7 mouse cellular contexts compared by ENCODE assay signal in the genomic region with DNA sequence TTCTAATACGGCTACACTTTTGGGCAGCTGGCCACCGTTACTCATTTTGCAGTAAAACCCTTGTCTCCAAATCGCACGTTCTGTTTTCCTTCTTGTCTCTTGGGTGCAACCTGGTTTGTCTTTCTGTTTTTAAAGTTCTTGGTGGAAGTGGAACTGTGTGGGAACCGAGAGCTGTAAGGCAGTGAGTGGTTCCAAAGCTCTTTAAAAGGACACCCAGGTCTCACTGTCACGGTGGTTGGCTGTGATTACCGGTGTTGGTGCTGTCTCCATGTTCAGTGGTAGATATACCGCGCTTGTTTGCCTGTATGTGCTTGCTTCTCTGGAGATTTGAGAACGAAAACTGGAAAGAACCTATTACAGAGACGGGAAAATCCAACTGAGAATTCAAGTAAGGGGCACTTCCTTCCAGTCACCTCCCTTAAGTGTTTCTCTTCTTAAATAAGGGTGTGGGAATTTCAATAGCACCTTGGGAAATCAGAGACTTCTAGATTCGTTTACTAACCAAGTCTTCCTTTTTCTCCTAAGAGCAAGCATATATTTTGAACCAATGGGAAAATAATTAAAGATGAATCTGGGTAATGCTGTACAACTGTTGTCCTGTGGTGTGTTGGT. TPM values are rescaled to one million over a fixed set of nuclear protein-coding genes. Genes with fewer than 3 reads are reported as not detected.
DNase-seq lines count a peak whose midpoint lies in the region; ATAC-seq and TF ChIP-seq lines count a peak whose summit lies in the region.

No protein-coding gene starts in this region.

- peak; percentile 6; the same call in 1 of the 2 replicates for ATAC-seq in lung, embryonic 14.5 days (ENCODE audit: insufficient read depth)
- no peak for ATAC-seq in embryonic facial prominence, embryonic 15.5 days (ENCODE audit: insufficient number of reproducible peaks, low FRiP score, low TSS enrichment, low read depth)
- ATAC-seq in midbrain, embryonic 15.5 days (replicated peaks) = no peak

- H3K4me1 ChIP-seq in lung, embryonic 14.5 days (ENCODE audit: insufficient read depth) = no peaks in the 10 kb centered on the region; the same call in 1 of the 2 replicates
- no peaks in the 10 kb centered on the region for H3K4me1 ChIP-seq in embryonic facial prominence, embryonic 15.5 days
- peaks cover 11% of the 10 kb centered on the region for H3K4me1 ChIP-seq in midbrain, embryonic 15.5 days

- TF ChIP-seq CTCF in lung, embryonic 14.5 days (IDR thresholded peaks at IDR 0.05; ENCODE audit: low read depth) = no peak

- no peaks in the 10 kb centered on the region for H3K36me3 ChIP-seq in lung, embryonic 14.5 days (ENCODE audit: insufficient read depth)
- H3K36me3 ChIP-seq in embryonic facial prominence, embryonic 15.5 days = no peaks in the 10 kb centered on the region
- H3K36me3 ChIP-seq in midbrain, embryonic 15.5 days (replicated peaks) = no peaks in the 10 kb centered on the region

- H3K9ac ChIP-seq in lung, embryonic 14.5 days = peak overlapping the region; percentile 24; the same call in 1 of the 2 replicates
- H3K9ac ChIP-seq in embryonic facial prominence, embryonic 15.5 days = no peak overlapping the region
- H3K9ac ChIP-seq in midbrain, embryonic 15.5 days = no peak overlapping the region

- WGBS in lung, embryonic 14.5 days = 5% methylated on average over 12 of the region's 12 CpGs
- 3% methylated on average over 12 of the region's 12 CpGs for WGBS in embryonic facial prominence, embryonic 15.5 days
- 5% methylated on average over 12 of the region's 12 CpGs for WGBS in midbrain, embryonic 15.5 days

- peak overlapping the region; percentile 59 for H3K4me3 ChIP-seq in lung, embryonic 14.5 days (ENCODE audit: low read depth, low read length)
- H3K4me3 ChIP-seq in embryonic facial prominence, embryonic 15.5 days (replicated peaks) = peak overlapping the region; percentile 60
- peak overlapping the region; percentile 53 for H3K4me3 ChIP-seq in midbrain, embryonic 15.5 days

- H3K27ac ChIP-seq in lung, embryonic 14.5 days (ENCODE audit: low read depth) = 0 out of 2 replicates have a peak overlapping the region, but pooled peaks have one; percentile 51
- H3K27ac ChIP-seq in embryonic facial prominence, embryonic 15.5 days (replicated peaks) = no peak overlapping the region
- no peak overlapping the region for H3K27ac ChIP-seq in midbrain, embryonic 15.5 days

- H3K4me2 ChIP-seq in lung, embryonic 14.5 days = peak overlapping the region; percentile 94
- peak overlapping the region; percentile 93 for H3K4me2 ChIP-seq in embryonic facial prominence, embryonic 15.5 days (replicated peaks)
- H3K4me2 ChIP-seq in midbrain, embryonic 15.5 days = peak overlapping the region; percentile 88

- H3K27me3 ChIP-seq in lung, embryonic 14.5 days (ENCODE audit: insufficient read depth, low read length) = no peaks in the 10 kb centered on the region
- H3K27me3 ChIP-seq in embryonic facial prominence, embryonic 15.5 days = no peaks in the 10 kb centered on the region
- no peaks in the 10 kb centered on the region for H3K27me3 ChIP-seq in midbrain, embryonic 15.5 days (replicated peaks)

- H3K9me3 ChIP-seq in lung, embryonic 14.5 days (ENCODE audit: low read depth, low read length) = no peaks in the 10 kb centered on the region
- H3K9me3 ChIP-seq in embryonic facial prominence, embryonic 15.5 days (replicated peaks) = no peaks in the 10 kb centered on the region
- no peaks in the 10 kb centered on the region for H3K9me3 ChIP-seq in midbrain, embryonic 15.5 days

- no peak for DNase-seq in lung, embryonic 14.5 days
- no peak for DNase-seq in lung, postnatal 10 days
- DNase-seq in induced T-regulatory cell, adult 2 months (ENCODE audit: low read depth) = peak; percentile 58
- no peak for DNase-seq in adipocyte (ENCODE audit: low spot score)
- no peak for DNase-seq in gastrocnemius, postnatal 25 days

RNA-seq across cellular contexts. Expression of a gene that starts 0.5 kb away (rescaled TPM):
- 49.7 and 55.6 TPM in 2 replicates for polyA plus RNA-seq in lung, embryonic 14.5 days (2014; fragmentation: Nextera tagmentation; extraction: Ambion mirVana)
- 36.0 and 37.4 TPM in 2 replicates for polyA plus RNA-seq in embryonic facial prominence, embryonic 15.5 days (2015; fragmentation: Nextera tagmentation; extraction: Ambion mirVana)
- polyA plus RNA-seq in midbrain, embryonic 15.5 days (2015; fragmentation: Nextera tagmentation; extraction: Ambion mirVana) = 12.0 and 12.9 TPM in 2 replicates
- total RNA-seq in gastrocnemius, postnatal 25 days (2021) = 1 to 10 TPM; 3.1 to 3.3 TPM

RNA-seq across cellular contexts. Expression of a gene that starts 0.7 kb away (rescaled TPM):
- polyA plus RNA-seq in lung, embryonic 14.5 days (2014; fragmentation: Nextera tagmentation; extraction: Ambion mirVana) = 0.07 and 0.09 TPM in 2 replicates
- not detected in 2 replicates for polyA plus RNA-seq in embryonic facial prominence, embryonic 15.5 days (2015; fragmentation: Nextera tagmentation; extraction: Ambion mirVana)
- 0.06 TPM in 2 replicates for polyA plus RNA-seq in midbrain, embryonic 15.5 days (2015; fragmentation: Nextera tagmentation; extraction: Ambion mirVana)
- total RNA-seq in gastrocnemius, postnatal 25 days (2021) = not detected
